ENCODE assay signal across 21 mouse cellular contexts in the genomic region with DNA sequence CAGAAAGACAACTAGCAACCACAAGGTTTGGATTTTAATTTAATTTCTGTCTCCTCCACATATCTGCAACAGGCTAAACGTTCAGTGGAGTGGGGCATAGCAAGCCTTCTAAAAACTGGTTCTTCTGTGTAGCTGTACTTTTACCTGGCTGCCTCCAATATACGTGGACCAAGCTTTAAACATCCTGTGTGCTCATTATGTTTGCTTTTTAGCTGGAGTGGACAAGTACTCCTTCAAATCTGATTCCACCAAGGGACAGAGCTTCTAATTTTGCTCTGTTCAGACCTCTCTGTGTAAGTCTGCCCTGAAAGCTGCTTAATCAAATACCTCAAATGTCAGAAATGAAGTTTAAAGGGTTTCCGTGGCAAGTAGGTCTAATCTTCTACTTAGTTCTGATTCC.
DNase-seq lines count a peak whose midpoint lies in the region; ATAC-seq and TF ChIP-seq lines count a peak whose summit lies in the region.
"Had no signal": no experiment of that assay in that cellular context is flagged by ENCODE, and none has a peak within 500 bp of the region (broad histone marks: within the 10 kb centered on the region; RNA-seq: fewer than 3 reads in every experiment).

No protein-coding gene starts in this region.

- no peaks in the 10 kb centered on the region for H3K9me3 ChIP-seq in lung, embryonic 14.5 days (ENCODE audit: low read depth, low read length)
- H3K9me3 ChIP-seq in lung, embryonic 16.5 days (ENCODE audit: control insufficient read depth, low read length), result no peaks in the 10 kb centered on the region
- H3K9me3 ChIP-seq in midbrain, embryonic 11.5 days (ENCODE audit: control insufficient read depth, low read length), result no peaks in the 10 kb centered on the region
- H3K9me3 ChIP-seq in midbrain, embryonic 10.5 days (replicated peaks), result no peaks in the 10 kb centered on the region
- H3K9me3 ChIP-seq: G1E had no signal

- peak; percentile 30 for DNase-seq in lung, embryonic 14.5 days
- DNase-seq in lung, postnatal 36 days, result no peak
- DNase-seq in lung, postnatal 4 days, result no peak
- DNase-seq in midbrain, embryonic 11.5 days (ENCODE audit: low spot score, missing footprints), result peak; percentile 64
- no peak for DNase-seq in midbrain, embryonic 10.5 days (ENCODE audit: low spot score)
- DNase-seq: adrenal gland, adult 2 months; adrenal gland, adult 8-10 months; adrenal gland, postnatal 10 days; adrenal gland, postnatal 14 days; adrenal gland, postnatal 25 days; adrenal gland, postnatal 36 days; B cell, adult 2 months; cerebellum, adult 11 months; cerebellum, adult 11-12 months; cerebellum, adult 18-20 months had no signal

- no peak overlapping the region for H3K9ac ChIP-seq in lung, embryonic 14.5 days
- no peak overlapping the region for H3K9ac ChIP-seq in lung, embryonic 16.5 days (ENCODE audit: low read length)
- no peak overlapping the region for H3K9ac ChIP-seq in midbrain, embryonic 11.5 days (ENCODE audit: low read length)

- no peaks in the 10 kb centered on the region for H3K27me3 ChIP-seq in lung, embryonic 14.5 days (ENCODE audit: insufficient read depth, low read length)
- no peaks in the 10 kb centered on the region for H3K27me3 ChIP-seq in lung, embryonic 16.5 days (ENCODE audit: control insufficient read depth, insufficient read depth, low read depth, low read length)
- no peaks in the 10 kb centered on the region for H3K27me3 ChIP-seq in midbrain, embryonic 11.5 days (ENCODE audit: control insufficient read depth, insufficient read depth, low read length)
- no peaks in the 10 kb centered on the region for H3K27me3 ChIP-seq in midbrain, embryonic 10.5 days (ENCODE audit: low read depth, poor library complexity, severe bottlenecking)
- H3K27me3 ChIP-seq: CH12.LX, Patski had no signal

- H3K4me2 ChIP-seq in lung, embryonic 14.5 days, result no peak overlapping the region
- no peak overlapping the region for H3K4me2 ChIP-seq in lung, embryonic 16.5 days (ENCODE audit: low read depth, low read length)
- no peak overlapping the region for H3K4me2 ChIP-seq in midbrain, embryonic 11.5 days

- WGBS in lung, embryonic 14.5 days, result 55% methylated on average over 3 of the region's 3 CpGs
- 48% methylated on average over 3 of the region's 3 CpGs for WGBS in lung, embryonic 16.5 days
- 68% methylated on average over 3 of the region's 3 CpGs for WGBS in midbrain, embryonic 11.5 days
- 73% methylated on average over 3 of the region's 3 CpGs for WGBS in midbrain, embryonic 10.5 days

- TF ChIP-seq CTCF in lung, embryonic 14.5 days (IDR thresholded peaks at IDR 0.05; ENCODE audit: low read depth), result no peak

- no peaks in the 10 kb centered on the region for H3K4me1 ChIP-seq in lung, embryonic 14.5 days (ENCODE audit: insufficient read depth)
- H3K4me1 ChIP-seq in lung, embryonic 16.5 days (replicated peaks; ENCODE audit: control insufficient read depth, insufficient read depth, low read length), result no peaks in the 10 kb centered on the region; the same call in 1 of the 2 replicates
- H3K4me1 ChIP-seq in midbrain, embryonic 11.5 days (ENCODE audit: control insufficient read depth, insufficient read depth, low read length), result no peaks in the 10 kb centered on the region
- no peaks in the 10 kb centered on the region for H3K4me1 ChIP-seq in midbrain, embryonic 10.5 days

- no peaks in the 10 kb centered on the region for H3K36me3 ChIP-seq in lung, embryonic 14.5 days (ENCODE audit: insufficient read depth)
- H3K36me3 ChIP-seq in lung, embryonic 16.5 days (ENCODE audit: control insufficient read depth, insufficient read depth, low read length), result no peaks in the 10 kb centered on the region
- H3K36me3 ChIP-seq in midbrain, embryonic 11.5 days (ENCODE audit: control insufficient read depth, insufficient read depth, low read length), result no peaks in the 10 kb centered on the region
- H3K36me3 ChIP-seq in midbrain, embryonic 10.5 days, result no peaks in the 10 kb centered on the region
- H3K36me3 ChIP-seq: G1E had no signal

- no peak; the same call in 1 of the 2 replicates for ATAC-seq in lung, embryonic 14.5 days (ENCODE audit: insufficient read depth)
- ATAC-seq in lung, embryonic 16.5 days (ENCODE audit: low read depth), result peak; percentile 51; the same call in 1 of the 2 replicates
- ATAC-seq in midbrain, embryonic 11.5 days (ENCODE audit: low FRiP score), result no peak
- ATAC-seq: activated CD4-positive, CD25-positive, alpha-beta regulatory T cell, adult 4 months; CD4-positive, CD25-positive, alpha-beta regulatory T cell, adult 4 months; Patski had no signal

- H3K27ac ChIP-seq in lung, embryonic 14.5 days (ENCODE audit: low read depth), result no peak overlapping the region
- H3K27ac ChIP-seq in lung, embryonic 16.5 days (ENCODE audit: low read length), result peak overlapping the region; percentile 49; the same call in 1 of the 2 replicates
- no peak overlapping the region for H3K27ac ChIP-seq in midbrain, embryonic 11.5 days (ENCODE audit: low read depth, low read length)
- no peak overlapping the region for H3K27ac ChIP-seq in midbrain, embryonic 10.5 days (replicated peaks)

- no peak overlapping the region for H3K4me3 ChIP-seq in lung, embryonic 14.5 days (ENCODE audit: low read depth, low read length)
- no peak overlapping the region for H3K4me3 ChIP-seq in lung, embryonic 16.5 days (ENCODE audit: low read length)
- no peak overlapping the region for H3K4me3 ChIP-seq in midbrain, embryonic 11.5 days (ENCODE audit: low read depth, low read length)
- H3K4me3 ChIP-seq in midbrain, embryonic 10.5 days, result no peak overlapping the region

Comparison
In these comparisons a context has a peak if more than half of its experiments do, and no peak if none do; other contexts are left out.
1. DNase-seq: peak in lung, embryonic 14.5 days (single experiment) and midbrain, embryonic 11.5 days (single experiment); none in lung, postnatal 36 days (single experiment), lung, postnatal 4 days (0 of 2) and midbrain, embryonic 10.5 days (single experiment).